Mouse (Mus musculus) layer of hippocampus, adult 2 months (tissue): ENCODE measurements around the gene Nr3c2. TPM values are rescaled to one million over a fixed set of nuclear protein-coding genes. Genes with fewer than 3 reads are reported as not detected.

Experiments used
- DNase-seq, 2 experiments: peaks; one replicate each; pipeline ENCODE4 v3.0.0; 2022; ENCODE audit warnings: low spot score in 2 of 2
- H3K27ac ChIP-seq: fragments of 200-600 bp; 2 replicates; pipeline ENCODE4 v1.8.1; 2022
- H3K4me3 ChIP-seq: fragments of 200-600 bp; 2 replicates; pipeline ENCODE4 v1.8.1; 2022; ENCODE audit warnings: mild to moderate bottlenecking
- CTCF ChIP-seq: fragments of 200-600 bp; conservative IDR thresholded peaks from 2 replicates; pipeline ENCODE4 v1.8.1; 2022; ENCODE audit warnings: antibody characterized with exemption, mild to moderate bottlenecking, moderate library complexity
- total RNA-seq, 2 experiments: library from RNA; stranded (reverse); gene quantifications; 2 replicates each; pipeline ENCODE4 v1.2.3; 2021

Gene Nr3c2
- total RNA-seq, 2 experiments from 2014 or later: 153 to 168 TPM

DNA sequence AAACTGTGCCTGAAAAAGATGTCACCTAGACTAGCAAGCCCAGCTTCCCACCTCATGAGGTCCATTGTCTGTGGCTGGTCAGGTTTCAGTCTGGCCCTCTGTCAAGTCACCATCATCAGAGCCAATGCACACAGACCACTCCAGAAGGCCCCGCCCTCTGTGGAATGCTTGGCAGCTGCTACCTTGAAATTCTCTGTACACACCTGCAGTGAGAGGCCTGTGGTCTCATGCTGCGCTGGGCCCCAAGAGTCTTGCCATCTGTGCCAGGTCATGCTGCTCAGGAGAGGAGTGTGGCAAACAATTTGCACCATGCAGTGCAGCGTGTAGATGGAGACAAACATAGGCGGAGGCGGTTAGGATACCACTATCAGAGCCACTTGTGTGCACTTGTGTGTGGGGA is 328.5 kb downstream of the Nr3c2 start:
- no peak for TF ChIP-seq CTCF
- DNase-seq: no peak
- Histone ChIP-seq H3K27ac (no peak overlapping the region), H3K4me3 (no peak overlapping the region)

DNA sequence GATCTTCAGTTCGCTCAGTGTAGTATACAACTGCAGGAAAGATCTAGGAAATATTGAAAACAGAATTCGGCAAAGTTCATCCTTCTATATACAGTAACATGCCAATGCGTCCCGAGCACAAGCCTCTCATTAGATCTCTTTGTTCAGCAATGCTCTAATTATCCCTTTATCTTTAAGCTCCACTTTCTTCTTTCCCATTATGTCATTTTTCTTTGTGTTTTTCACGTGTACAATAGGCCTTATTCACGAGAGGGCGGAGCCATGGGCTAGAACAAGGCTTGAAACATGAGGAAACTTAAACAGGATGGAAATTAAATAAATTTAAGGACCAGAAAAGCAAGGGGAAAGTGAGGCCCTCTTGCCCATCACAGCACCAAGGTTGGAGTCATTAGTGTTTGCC is 329.4 kb downstream of the Nr3c2 start:
- H3K27ac ChIP-seq: no peak overlapping the region
- no peak overlapping the region for H3K4me3 ChIP-seq
- DNase-seq: no peak
- TF ChIP-seq CTCF: no peak

DNA sequence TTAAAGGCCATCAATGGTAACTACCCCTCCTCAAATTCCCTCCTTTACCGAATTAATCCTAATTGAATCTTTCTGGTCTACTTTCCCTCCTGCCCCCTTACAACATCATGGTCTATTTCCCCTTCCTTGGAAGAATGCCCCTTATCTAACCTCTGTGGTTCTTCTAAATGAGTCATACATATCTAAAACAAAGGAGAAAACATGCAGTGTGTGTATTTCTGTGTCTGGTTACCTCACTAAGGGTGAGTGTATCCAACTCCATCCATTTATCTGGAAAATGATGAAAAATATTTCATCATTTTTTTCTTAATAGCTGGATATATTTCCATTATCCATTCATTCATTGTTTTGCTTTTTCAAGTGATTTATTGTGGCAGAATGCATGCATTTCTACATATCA is 332.0 kb downstream of the Nr3c2 start:
- TF ChIP-seq CTCF: no peak
- H3K4me3 ChIP-seq: no peak overlapping the region
- no peak for DNase-seq
- H3K27ac ChIP-seq: no peak overlapping the region

DNA sequence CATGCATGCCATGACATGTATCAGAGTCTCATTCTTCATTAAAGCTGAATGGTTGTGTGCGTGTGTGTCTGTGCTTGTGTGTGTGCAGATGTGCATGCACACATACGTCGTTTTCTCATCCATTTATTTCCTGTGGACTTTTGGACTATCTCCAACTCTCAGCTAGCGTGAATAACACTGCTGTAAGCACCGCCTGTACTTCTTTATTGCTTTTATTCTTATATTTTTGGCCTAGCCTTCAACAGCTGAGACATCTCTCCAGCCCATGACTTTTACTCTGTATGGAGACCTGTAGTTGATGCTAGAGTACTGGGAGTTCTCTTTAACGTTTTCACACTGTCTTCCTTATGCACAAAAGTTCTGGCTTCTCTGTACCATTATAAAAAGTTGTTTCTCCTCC is 332.6 kb downstream of the Nr3c2 start:
- 0 out of 2 replicates have a peak overlapping the region, but pooled peaks have one; percentile 10 for H3K27ac ChIP-seq
- no peak overlapping the region for H3K4me3 ChIP-seq
- TF ChIP-seq CTCF: no peak
- no peak for DNase-seq

DNA sequence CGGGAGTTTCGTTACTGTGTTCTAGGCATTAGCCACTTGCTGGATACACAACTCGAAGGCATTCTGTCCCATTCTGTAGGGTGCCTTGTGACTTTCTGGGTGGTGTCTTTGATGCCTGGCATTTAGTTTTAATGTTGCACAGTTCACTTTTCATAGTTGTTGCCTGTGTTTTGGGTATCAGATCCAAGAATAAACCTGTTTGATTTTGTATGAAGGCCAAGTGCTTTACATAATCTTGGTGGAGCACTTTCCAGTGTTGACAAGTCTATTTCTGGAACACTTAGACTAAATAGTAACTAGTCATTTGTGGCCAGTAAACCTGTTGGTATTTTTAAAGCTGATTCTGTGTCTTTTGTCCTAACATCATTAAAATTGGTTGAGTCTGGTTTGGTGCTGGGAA is 333.2 kb downstream of the Nr3c2 start:
- TF ChIP-seq CTCF: no peak
- Histone ChIP-seq H3K4me3 (no peak overlapping the region), H3K27ac (no peak overlapping the region)
- no peak for DNase-seq

DNA sequence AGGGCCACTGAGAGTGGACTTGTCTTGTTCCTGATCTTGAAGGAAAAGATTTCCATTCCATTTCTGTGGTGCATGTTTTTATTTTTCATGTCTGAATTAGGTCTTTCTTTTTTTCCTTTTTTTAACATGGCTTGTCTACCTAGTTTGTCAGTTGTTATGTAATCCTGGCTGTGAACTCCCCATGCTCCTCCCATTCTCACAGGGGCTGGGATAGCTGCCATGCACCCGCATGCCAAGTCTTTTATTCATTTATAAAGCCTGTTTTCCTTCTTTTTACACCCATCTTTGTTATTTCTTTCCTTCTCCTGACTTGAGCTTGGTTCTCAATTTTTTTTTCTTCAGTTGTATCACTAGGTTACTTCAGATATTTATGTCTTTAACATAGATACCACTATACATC is 337.5 kb downstream of the Nr3c2 start:
- Histone ChIP-seq H3K27ac (peak overlapping the region; percentile 79), H3K4me3 (no peak overlapping the region)
- TF ChIP-seq CTCF: no peak
- DNase-seq: peak; percentile 33 to 38

DNA sequence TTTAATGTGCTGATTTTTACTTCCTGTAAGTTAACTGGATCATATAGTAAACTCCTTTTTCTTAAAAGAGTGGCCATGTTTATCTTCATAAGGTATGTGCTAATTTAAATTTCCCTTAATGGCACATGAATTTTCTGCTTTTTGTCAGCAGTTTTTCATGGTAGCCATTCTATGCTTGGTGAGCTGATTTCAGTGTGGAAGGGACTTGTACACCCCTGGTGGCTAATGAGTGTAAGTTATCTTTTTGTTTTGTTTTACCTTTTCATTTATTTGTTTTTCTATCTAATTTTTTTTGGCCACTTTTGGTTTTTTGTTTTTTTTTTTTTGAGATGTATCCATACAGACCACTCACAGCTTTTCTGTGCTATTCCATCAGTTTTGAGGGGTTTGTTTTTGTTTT is 340.2 kb downstream of the Nr3c2 start:
- Histone ChIP-seq H3K27ac (no peak overlapping the region), H3K4me3 (no peak overlapping the region)
- peak; percentile 69 for TF ChIP-seq CTCF
- no peak for DNase-seq

DNA sequence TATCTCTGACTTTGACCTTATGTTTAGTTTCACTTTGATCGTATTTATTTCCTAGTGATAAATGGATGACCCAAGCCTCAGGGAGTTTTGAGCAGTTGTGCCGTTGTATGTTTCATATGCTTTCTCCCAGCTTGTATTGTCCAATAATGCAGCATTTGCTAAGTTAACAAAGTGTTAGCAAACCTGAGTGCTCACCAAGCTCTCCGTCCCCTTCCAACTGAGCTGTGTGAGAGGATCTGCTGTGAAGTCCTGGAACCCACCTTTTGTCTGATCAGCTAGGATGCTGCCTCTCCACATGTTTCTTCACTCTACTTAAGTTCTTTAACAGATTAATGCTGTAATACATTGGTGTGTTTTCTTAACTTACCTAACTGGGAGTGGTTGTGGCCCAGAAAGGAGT is 342.1 kb downstream of the Nr3c2 start:
- H3K27ac ChIP-seq: peak overlapping the region; percentile 25; the same call in 1 of the 2 replicates
- no peak for DNase-seq
- no peak for TF ChIP-seq CTCF
- no peak overlapping the region for H3K4me3 ChIP-seq

DNA sequence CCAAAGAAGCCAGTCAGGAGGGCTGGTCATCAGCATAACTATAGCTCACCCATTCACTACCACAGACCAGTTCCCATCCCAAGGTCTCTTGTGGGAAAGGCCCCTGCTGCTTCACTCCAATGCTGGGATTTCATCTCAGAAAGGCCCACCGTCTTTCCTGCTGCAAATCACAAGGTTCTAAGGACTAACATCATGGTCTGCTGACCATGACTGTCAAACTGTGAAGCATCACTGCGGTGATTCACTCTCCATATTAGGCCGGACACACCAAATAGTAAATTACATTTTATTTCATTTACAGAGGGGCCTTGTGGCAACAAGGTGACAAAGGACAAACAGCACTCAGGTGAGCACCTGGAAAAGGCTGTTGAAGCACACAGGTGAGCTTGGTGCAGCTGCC is 350.9 kb downstream of the Nr3c2 start:
- no peak for TF ChIP-seq CTCF
- Histone ChIP-seq H3K27ac (no peak overlapping the region), H3K4me3 (no peak overlapping the region)
- no peak for DNase-seq

DNA sequence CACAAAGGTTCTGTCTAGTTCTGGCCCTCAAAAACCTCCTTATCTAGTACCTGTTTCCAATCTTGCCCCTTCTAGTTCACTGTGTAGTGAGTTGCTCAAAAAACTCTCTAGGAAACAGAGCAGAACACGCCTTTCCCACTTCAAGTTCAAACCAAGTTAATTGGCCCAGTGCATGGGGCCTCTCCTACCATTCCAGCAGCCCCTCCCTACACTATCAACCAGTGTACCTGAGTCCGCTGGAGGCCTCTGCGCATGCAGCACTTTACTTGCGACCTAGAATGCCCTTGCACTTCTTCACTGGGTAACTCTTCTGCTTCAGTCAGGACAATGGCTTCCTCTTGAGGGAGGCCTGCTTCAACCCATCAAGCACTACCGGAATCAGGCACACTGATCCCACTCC is 351.9 kb downstream of the Nr3c2 start:
- TF ChIP-seq CTCF: no peak
- Histone ChIP-seq H3K4me3 (no peak overlapping the region), H3K27ac (no peak overlapping the region)
- DNase-seq: no peak

DNA sequence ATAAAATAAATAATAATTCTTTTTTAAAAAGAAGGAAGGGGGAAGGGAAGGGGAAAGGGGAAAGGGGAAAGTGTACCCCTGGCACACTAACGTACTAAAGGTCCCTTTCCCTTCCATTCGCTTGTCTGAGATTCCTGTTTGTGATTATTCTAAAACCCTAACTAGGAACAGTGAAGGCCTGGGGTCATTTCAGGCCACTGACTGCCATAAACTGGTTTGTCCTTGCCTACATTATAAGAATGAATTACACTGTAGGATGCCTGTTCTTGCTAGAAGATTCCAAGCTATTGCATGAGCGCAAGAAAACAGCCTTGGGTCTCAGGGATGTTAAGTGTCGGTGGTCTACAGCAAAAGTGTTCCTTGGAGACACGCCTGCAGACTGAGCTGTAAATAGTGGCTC is 355.2 kb downstream of the Nr3c2 start:
- TF ChIP-seq CTCF: no peak
- no peak for DNase-seq
- Histone ChIP-seq H3K4me3 (no peak overlapping the region), H3K27ac (no peak overlapping the region)

DNA sequence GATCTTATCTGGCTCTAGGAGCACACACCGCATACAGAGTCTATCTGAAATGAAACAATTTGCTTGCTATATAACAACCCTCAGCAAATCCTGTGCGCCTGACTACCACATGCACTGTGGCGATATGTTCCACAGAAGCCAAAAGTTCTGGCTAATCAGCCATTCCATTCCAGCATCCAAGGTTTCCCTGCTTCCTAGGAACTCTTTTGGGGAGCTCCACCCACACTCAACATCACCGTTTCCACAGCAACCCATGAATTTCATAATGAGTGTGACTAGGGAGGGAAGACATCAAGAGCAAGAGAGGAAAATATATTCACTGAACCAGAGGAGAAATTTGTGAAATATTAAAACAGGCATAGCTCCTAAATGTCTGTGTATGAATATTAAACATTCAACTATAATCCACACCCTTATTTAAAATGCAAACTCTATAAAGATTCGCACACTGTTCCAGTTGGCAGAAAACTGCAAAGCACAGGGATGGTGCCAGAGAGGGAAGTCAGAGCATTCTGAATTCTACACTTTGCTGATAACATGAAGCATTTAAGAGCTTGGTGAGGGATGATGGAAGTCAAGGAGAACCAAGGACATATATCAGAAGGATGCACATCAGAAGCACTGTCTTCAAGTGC is 357.3 kb downstream of the Nr3c2 start:
- peak; percentile 68 to 91 for DNase-seq
- Histone ChIP-seq H3K27ac (peak overlapping the region; percentile 93), H3K4me3 (no peak overlapping the region)
- no peak for TF ChIP-seq CTCF

DNA sequence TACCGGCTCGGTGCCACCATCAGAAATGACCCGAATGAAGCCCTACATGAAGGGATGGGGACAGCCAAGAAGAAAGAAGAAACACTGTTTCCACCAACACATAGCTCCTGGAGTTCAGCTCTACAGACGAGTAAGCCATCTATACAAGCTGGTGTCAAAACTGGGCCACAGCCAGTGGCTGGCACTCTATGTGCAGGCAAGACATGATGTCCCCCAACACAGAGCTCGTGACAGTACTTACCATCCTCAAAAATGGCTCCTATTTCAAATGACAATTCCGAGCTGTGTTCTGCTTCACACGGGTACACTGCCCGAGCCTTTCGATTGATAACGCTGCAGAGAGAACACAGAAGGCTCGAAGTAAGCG is 357.8 kb downstream of the Nr3c2 start:
- no peak for TF ChIP-seq CTCF
- Histone ChIP-seq H3K4me3 (no peak overlapping the region), H3K27ac (peak overlapping the region; percentile 93)
- no peak for DNase-seq

DNA sequence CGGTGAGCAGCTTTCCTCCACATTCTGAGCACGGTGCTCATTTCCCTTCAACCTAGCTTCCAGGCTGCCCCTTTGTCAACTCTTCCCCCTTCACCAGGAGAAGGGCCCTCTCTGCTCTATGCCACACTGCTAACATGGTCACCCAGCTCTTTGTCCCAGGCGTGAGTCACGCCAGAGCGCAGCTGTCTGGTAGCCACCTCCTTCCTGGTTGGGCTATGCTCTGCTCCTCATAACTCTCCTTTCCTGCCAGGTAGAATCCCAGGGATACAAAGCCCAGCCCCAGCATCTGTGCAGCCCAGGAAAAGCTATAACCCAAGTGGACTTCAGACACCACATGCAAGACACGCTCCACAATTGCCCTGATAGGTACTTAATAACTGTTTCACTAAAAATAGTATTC is 362.0 kb downstream of the Nr3c2 start:
- DNase-seq: no peak
- TF ChIP-seq CTCF: no peak
- Histone ChIP-seq H3K4me3 (no peak overlapping the region), H3K27ac (no peak overlapping the region)

DNA sequence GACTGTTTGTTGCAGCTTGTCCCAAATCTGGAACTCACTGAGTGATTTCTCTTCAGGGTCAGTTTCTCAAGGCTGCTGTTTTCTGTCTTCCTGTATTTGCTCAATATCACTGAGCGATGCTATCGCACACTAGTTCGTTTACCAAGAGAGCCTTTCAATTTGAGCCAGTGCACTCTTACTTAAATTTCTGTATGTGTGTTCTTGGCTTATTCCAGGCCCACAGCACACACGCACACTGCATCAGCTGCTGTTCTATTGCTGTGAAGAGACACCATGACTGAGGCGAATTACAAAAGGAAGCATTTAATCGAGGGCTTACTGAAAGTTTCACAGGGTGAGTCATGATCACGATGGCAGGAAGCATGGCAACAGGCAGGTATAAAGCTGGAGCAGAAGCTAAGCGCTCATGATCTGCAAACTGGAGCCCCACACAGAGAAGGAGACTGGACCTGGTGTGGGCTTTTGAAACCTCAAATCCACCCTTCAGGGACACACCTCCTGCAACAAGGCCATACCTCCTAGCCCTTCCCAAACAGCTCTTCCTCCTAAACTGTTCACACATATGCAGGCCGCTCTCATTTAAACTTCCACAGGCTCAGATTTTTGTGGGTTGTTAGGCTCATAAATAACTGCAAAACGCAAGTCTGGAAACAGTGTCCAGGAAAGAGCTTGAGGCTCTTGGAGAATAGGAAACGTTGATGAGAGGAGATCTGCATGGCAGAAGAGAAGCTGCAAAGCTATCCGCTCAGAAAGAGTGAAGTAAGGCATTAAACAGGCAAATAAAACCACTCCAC is 363.2 kb downstream of the Nr3c2 start:
- Histone ChIP-seq H3K4me3 (no peak overlapping the region), H3K27ac (no peak overlapping the region)
- DNase-seq: no peak
- no peak for TF ChIP-seq CTCF
